Mouse (Mus musculus): ENCODE data around the gene Gdpgp1.

DNA sequence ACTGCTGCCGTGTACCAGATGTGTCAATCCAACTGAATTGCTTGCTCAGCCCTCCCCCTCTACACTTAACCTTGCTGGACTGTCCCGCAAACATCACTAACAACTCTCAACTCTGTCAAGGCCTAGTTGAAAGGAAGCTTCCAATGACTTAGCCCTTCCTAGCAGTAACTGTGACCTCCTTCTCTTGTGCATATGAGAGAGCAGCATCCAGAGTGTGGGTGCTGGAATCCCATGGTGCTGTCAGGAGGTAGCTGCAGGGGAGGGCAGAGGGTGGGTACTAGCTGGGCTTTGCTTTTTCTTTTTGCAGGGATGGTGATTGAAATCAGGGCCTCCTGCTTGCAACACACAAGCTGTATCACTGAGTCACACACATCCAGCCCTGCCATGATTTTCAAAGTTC is 40.8 kb downstream of the Gdpgp1 start:
- no peak for TF ChIP-seq CTCF (IDR thresholded peaks at IDR 0.05; ENCODE audit: low read depth, low read length)
- no peak for TF ChIP-seq POLR2A (IDR thresholded peaks at IDR 0.05; ENCODE audit: insufficient read depth, low read length)
